Mouse (Mus musculus) embryonic fibroblast, embryonic 13.5 days (primary cell): ENCODE results near the gene Il12a.

Experiments
- CTCF ChIP-seq: IDR thresholded peaks from 2 replicates; pipeline ENCODE4 v1.5.1; 2011; ENCODE audit warnings: mild to moderate bottlenecking, control low read depth, low read length, moderate library complexity, borderline replicate concordance; ENCODE audit not compliant: insufficient read depth
- POLR2A ChIP-seq: IDR thresholded peaks from 2 replicates; pipeline ENCODE4 v1.6.1; 2011; ENCODE audit warnings: low read depth, mild to moderate bottlenecking, control low read depth, low read length, moderate library complexity

DNA sequence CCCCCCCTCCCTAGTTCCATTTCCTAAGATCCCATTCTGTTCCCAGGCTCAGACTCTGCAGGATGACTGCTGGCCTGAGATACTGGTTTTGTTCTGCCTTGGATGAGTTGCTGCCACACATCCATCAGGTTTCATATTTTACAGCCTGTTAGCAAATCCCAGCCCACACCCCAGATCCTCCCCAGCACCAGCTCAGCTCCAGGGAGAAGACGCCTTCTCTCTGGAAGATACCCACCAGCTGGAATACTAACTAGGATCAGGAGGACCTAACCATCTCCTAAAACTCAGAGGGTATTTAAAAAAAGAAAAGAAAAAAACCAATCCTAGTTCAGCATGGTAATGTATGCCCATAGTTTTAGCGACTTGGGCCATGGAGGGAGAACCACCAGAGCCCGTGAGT is 40.2 kb upstream of the Il12a start:
- no peak for TF ChIP-seq CTCF
- no peak for TF ChIP-seq POLR2A
